Mouse (Mus musculus): ENCODE data around the gene Kifc1.

- TF ChIP-seq E2F4 (IDR thresholded peaks at IDR 0.05; ENCODE audit: insufficient read depth) (no peak), POLR2A (IDR thresholded peaks at IDR 0.05; ENCODE audit: insufficient read length, low read depth) (no peak), MAX (IDR thresholded peaks at IDR 0.05; ENCODE audit: low read depth) (no peak), POLR2AphosphoS2 (IDR thresholded peaks at IDR 0.05; ENCODE audit: insufficient read length, low read depth) (no peak), TCF3 (IDR thresholded peaks at IDR 0.05; ENCODE audit: insufficient read length, low read depth) (no peak), USF1 (IDR thresholded peaks at IDR 0.05; ENCODE audit: low read depth) (no peak), CEBPB (IDR thresholded peaks at IDR 0.05; ENCODE audit: insufficient read depth, poor library complexity, severe bottlenecking) (no peak), SRF (IDR thresholded peaks at IDR 0.05; ENCODE audit: control insufficient read depth, insufficient read length, low read depth) (no peak)
These were observed 2.0 kb upstream of the Kifc1 start for GRCm38 (mm10) chr17:33892429-33892828.

All from myocyte (in vitro differentiated cells).